ENCODE assay signal across 24 mouse cellular contexts in the genomic region with DNA sequence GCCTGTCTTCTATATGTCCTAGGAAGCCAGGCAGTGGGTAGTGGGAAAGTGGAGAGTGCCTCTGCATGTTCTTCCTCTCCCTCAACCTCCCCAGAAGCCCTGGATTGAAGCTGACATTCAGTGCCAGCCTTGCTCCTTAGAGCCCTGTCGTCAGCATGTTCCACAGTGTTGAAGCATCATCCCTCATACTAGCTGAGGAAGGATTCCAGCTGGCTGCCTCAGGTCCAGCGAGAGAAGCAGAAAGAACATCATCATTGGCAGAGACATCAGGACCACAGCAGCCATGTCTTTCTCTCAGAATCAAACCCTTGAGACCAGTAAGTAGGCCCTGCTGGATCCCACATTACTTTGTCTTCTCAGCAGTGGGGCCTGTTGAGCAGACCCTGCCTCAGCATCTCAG.
"Had no signal": no experiment of that assay in that cellular context is flagged by ENCODE, and none has a peak within 500 bp of the region (broad histone marks: within the 10 kb centered on the region; RNA-seq: fewer than 3 reads in every experiment).

No protein-coding gene starts in this region.

- H3K4me3 ChIP-seq: heart, adult 2 months; heart, embryonic 12.5 days; hindbrain, embryonic 10.5 days; hindbrain, embryonic 12.5 days; intestine, embryonic 15.5 days; layer of hippocampus, adult 2 months; left cerebral cortex, adult 2 months; limb, embryonic 10.5 days; limb, embryonic 12.5 days; liver, embryonic 13.5 days; liver, embryonic 15.5 days had no signal

- H3K27me3 ChIP-seq: heart, embryonic 12.5 days; hindbrain, embryonic 12.5 days; intestine, embryonic 15.5 days; limb, embryonic 12.5 days; liver, embryonic 13.5 days; liver, embryonic 15.5 days had no signal

- H3K4me2 ChIP-seq: heart, embryonic 12.5 days; hindbrain, embryonic 12.5 days; hindbrain, embryonic 14.5 days; intestine, embryonic 15.5 days; limb, embryonic 12.5 days; liver, embryonic 11.5 days; liver, embryonic 13.5 days; liver, embryonic 15.5 days had no signal

- H3K27ac ChIP-seq: heart, adult 2 months; hindbrain, embryonic 10.5 days; hindbrain, embryonic 12.5 days; hindbrain, embryonic 14.5 days; intestine, embryonic 15.5 days; layer of hippocampus, adult 2 months; left cerebral cortex, adult 2 months; limb, embryonic 10.5 days; limb, embryonic 12.5 days; liver, embryonic 13.5 days; liver, embryonic 15.5 days had no signal

- ATAC-seq: forebrain, postnatal 0 days; hindbrain, embryonic 16.5 days; inflammation-experienced regulatory T-cells, adult 6 months; intestine, embryonic 15.5 days; intestine, postnatal 0 days had no signal

- H3K9me3 ChIP-seq: heart, embryonic 12.5 days; hindbrain, embryonic 10.5 days; hindbrain, embryonic 12.5 days; intestine, embryonic 15.5 days; limb, embryonic 10.5 days; limb, embryonic 12.5 days; liver, embryonic 13.5 days; liver, embryonic 15.5 days had no signal

- DNase-seq: forebrain, postnatal 0 days; heart, postnatal 4 days; kidney, adult 18-20 months; kidney, adult 8-10 months; kidney, postnatal 10 days; kidney, postnatal 25 days; kidney, postnatal 4 days; liver; liver, embryonic 13.5 days had no signal

- H3K4me1 ChIP-seq: hindbrain, embryonic 10.5 days; hindbrain, embryonic 12.5 days; intestine, embryonic 15.5 days; limb, embryonic 10.5 days; limb, embryonic 12.5 days; liver, embryonic 13.5 days; liver, embryonic 15.5 days had no signal

- H3K9ac ChIP-seq: forebrain, postnatal 0 days; heart, embryonic 12.5 days; hindbrain, embryonic 12.5 days; hindbrain, embryonic 14.5 days; intestine, embryonic 15.5 days; limb, embryonic 12.5 days; liver, embryonic 13.5 days; liver, embryonic 15.5 days had no signal
